Mouse (Mus musculus) embryonic fibroblast, embryonic 13.5 days (primary cell): Measurements from ENCODE around the gene Pde4d. TPM values are rescaled to one million over a fixed set of nuclear protein-coding genes. Genes with fewer than 3 reads are reported as not detected.

Source experiments
- H3K27ac ChIP-seq: 2 replicates; pipeline ENCODE4 v1.5.1; 2012; ENCODE audit warnings: low read length, control low read depth, inconsistent platforms; ENCODE audit not compliant: insufficient read depth
- H3K4me1 ChIP-seq: 2 replicates; pipeline ENCODE4 v1.6.1; 2011; ENCODE audit warnings: low read length; ENCODE audit not compliant: control insufficient read depth, insufficient read depth
- H3K4me3 ChIP-seq: 2 replicates; pipeline ENCODE4 v1.5.1; 2011; ENCODE audit warnings: mild to moderate bottlenecking, control low read depth, low read length; ENCODE audit not compliant: insufficient read depth
- CTCF ChIP-seq: IDR thresholded peaks from 2 replicates; pipeline ENCODE4 v1.5.1; 2011; ENCODE audit warnings: mild to moderate bottlenecking, control low read depth, low read length, moderate library complexity, borderline replicate concordance; ENCODE audit not compliant: insufficient read depth
- POLR2A ChIP-seq: IDR thresholded peaks from 2 replicates; pipeline ENCODE4 v1.6.1; 2011; ENCODE audit warnings: low read depth, mild to moderate bottlenecking, control low read depth, low read length, moderate library complexity
- polyA plus RNA-seq: library from polyadenylated mRNA; stranded (reverse); fragments of >200 nt; gene quantifications from 2 replicates; pipeline ENCODE4 v1.2.4, GENCODE M21; 2011; ENCODE audit warnings: low read depth; ENCODE audit not compliant: missing spikeins, insufficient read length

Gene Pde4d
- polyA plus RNA-seq, 1 experiment = 26.9 TPM

- TF ChIP-seq CTCF (no peak), POLR2A (0 out of 2 replicates have a peak, but pooled peaks have one; percentile 21)
- Histone ChIP-seq H3K27ac (no peak overlapping the region), H3K4me1 (peaks cover 5% of the 10 kb centered on the region), H3K4me3 (peak overlapping the region; percentile 48)
Measured at GRCm38 (mm10) chr13:109902855-109903763, 1453.4 kb downstream of the Pde4d start.

- Histone ChIP-seq H3K4me1 (peaks cover 5% of the 10 kb centered on the region), H3K27ac (no peak overlapping the region), H3K4me3 (peak overlapping the region; percentile 48)
- TF ChIP-seq CTCF (no peak), POLR2A (no peak)
Measured at GRCm38 (mm10) chr13:109903764-109904510, 1454.2 kb downstream of the Pde4d start.

GRCm38 (mm10) chr13:109906342-109906888 is 1456.7 kb downstream of the Pde4d start:
- H3K4me3 ChIP-seq = no peak overlapping the region
- TF ChIP-seq CTCF = no peak
- TF ChIP-seq POLR2A = no peak
- no peak overlapping the region for H3K27ac ChIP-seq
- H3K4me1 ChIP-seq = peaks cover 3% of the 10 kb centered on the region; the same call in 1 of the 2 replicates

- peaks cover 2% of the 10 kb centered on the region; the same call in 1 of the 2 replicates for H3K4me1 ChIP-seq
- TF ChIP-seq CTCF (peak; percentile 71), POLR2A (no peak)
- no peak overlapping the region for H3K27ac ChIP-seq
- H3K4me3 ChIP-seq = no peak overlapping the region
Measured at GRCm38 (mm10) chr13:109907634-109908033, 1457.9 kb downstream of the Pde4d start.

- Histone ChIP-seq H3K27ac (no peak overlapping the region), H3K4me3 (no peak overlapping the region), H3K4me1 (peaks cover 2% of the 10 kb centered on the region; the same call in 1 of the 2 replicates)
- no peak for TF ChIP-seq CTCF
Measured at GRCm38 (mm10) chr13:109908386-109908785, 1458.6 kb downstream of the Pde4d start.

GRCm38 (mm10) chr13:109909111-109909510 is 1459.4 kb downstream of the Pde4d start:
- Histone ChIP-seq H3K27ac (no peak overlapping the region), H3K4me1 (peaks cover 2% of the 10 kb centered on the region; the same call in 1 of the 2 replicates), H3K4me3 (no peak overlapping the region)
- no peak for TF ChIP-seq POLR2A

GRCm38 (mm10) chr13:109910915-109911314 is 1461.2 kb downstream of the Pde4d start:
- Histone ChIP-seq H3K4me1 (peaks cover 8% of the 10 kb centered on the region; the same call in 1 of the 2 replicates), H3K27ac (no peak overlapping the region)
- no peak for TF ChIP-seq CTCF
- TF ChIP-seq POLR2A = no peak

GRCm38 (mm10) chr13:109912635-109913034 is 1462.9 kb downstream of the Pde4d start:
- TF ChIP-seq CTCF (no peak), POLR2A (no peak)
- H3K4me3 ChIP-seq = no peak overlapping the region
- H3K4me1 ChIP-seq = peaks cover 6% of the 10 kb centered on the region; the same call in 1 of the 2 replicates
- H3K27ac ChIP-seq = no peak overlapping the region

More at GRCm38 (mm10) chr13:109910915-109911314, 1461.2 kb downstream of the Pde4d start:
- H3K4me3 ChIP-seq = no peak overlapping the region

- Histone ChIP-seq H3K27ac (no peak overlapping the region), H3K4me1 (peaks cover 6% of the 10 kb centered on the region; the same call in 1 of the 2 replicates), H3K4me3 (no peak overlapping the region)
- no peak for TF ChIP-seq CTCF
- no peak for TF ChIP-seq POLR2A
Measured at GRCm38 (mm10) chr13:109914246-109914645, 1464.5 kb downstream of the Pde4d start.

- Histone ChIP-seq H3K27ac (no peak overlapping the region), H3K4me1 (peaks cover 6% of the 10 kb centered on the region; the same call in 1 of the 2 replicates), H3K4me3 (no peak overlapping the region)
- TF ChIP-seq POLR2A = no peak
- TF ChIP-seq CTCF = no peak
Measured at GRCm38 (mm10) chr13:109914846-109915245, 1465.1 kb downstream of the Pde4d start.
